19 mouse cellular contexts compared by ENCODE assay signal in the genomic region with DNA sequence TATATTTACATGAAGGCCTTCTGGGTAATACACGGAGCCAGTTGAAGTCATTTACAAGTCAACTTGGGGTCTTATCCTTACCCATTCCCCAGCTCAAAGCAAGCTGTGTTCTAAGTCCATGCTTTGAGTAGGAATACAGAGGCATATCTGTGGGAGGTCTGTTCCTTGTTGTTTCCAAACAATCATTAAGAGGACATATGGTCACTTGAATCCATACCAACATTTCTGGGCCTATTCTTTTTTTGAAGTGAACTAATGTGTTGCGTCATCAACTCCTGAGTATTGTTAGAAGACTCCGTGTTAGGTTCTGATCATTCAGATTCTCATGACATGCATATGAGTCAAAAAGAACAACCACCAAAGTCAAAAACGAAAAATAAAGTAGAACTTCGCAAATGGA. TPM values are rescaled to one million over a fixed set of nuclear protein-coding genes. Genes with fewer than 3 reads are reported as not detected.
DNase-seq lines count a peak whose midpoint lies in the region; ATAC-seq and TF ChIP-seq lines count a peak whose summit lies in the region.
"Had no signal": no experiment of that assay in that cellular context is flagged by ENCODE, and none has a peak within 500 bp of the region (broad histone marks: within the 10 kb centered on the region; RNA-seq: fewer than 3 reads in every experiment).

No protein-coding gene starts in this region.

- H3K27me3 ChIP-seq in hindbrain, embryonic 14.5 days (ENCODE audit: control insufficient read depth, insufficient read depth, low read length): no peaks in the 10 kb centered on the region
- H3K27me3 ChIP-seq in hindbrain, embryonic 13.5 days: no peaks in the 10 kb centered on the region
- H3K27me3 ChIP-seq in lung, postnatal 0 days (replicated peaks; ENCODE audit: insufficient read depth, low read length): no peaks in the 10 kb centered on the region
- H3K27me3 ChIP-seq in hindbrain, postnatal 0 days (ENCODE audit: insufficient read depth, low read length): no peaks in the 10 kb centered on the region
- H3K27me3 ChIP-seq: forebrain, embryonic 12.5 days; heart, embryonic 15.5 days; hindbrain, embryonic 15.5 days had no signal

- 76% methylated on average over 5 of the region's 5 CpGs for WGBS in hindbrain, embryonic 14.5 days
- 82% methylated on average over 5 of the region's 5 CpGs for WGBS in hindbrain, embryonic 13.5 days
- WGBS in lung, postnatal 0 days: 75% methylated on average over 5 of the region's 5 CpGs
- 71% methylated on average over 5 of the region's 5 CpGs for WGBS in hindbrain, postnatal 0 days

- H3K4me3 ChIP-seq in hindbrain, embryonic 14.5 days (replicated peaks; ENCODE audit: low read length): no peak overlapping the region
- no peak overlapping the region for H3K4me3 ChIP-seq in hindbrain, embryonic 13.5 days
- H3K4me3 ChIP-seq in lung, postnatal 0 days (ENCODE audit: low read depth, low read length): no peak overlapping the region
- H3K4me3 ChIP-seq in hindbrain, postnatal 0 days (ENCODE audit: low read length): no peak overlapping the region
- H3K4me3 ChIP-seq: forebrain, embryonic 12.5 days; heart, adult 2 months; heart, embryonic 15.5 days; hindbrain, embryonic 15.5 days had no signal

- no peaks in the 10 kb centered on the region for H3K9me3 ChIP-seq in hindbrain, embryonic 14.5 days (ENCODE audit: control insufficient read depth, low read length)
- H3K9me3 ChIP-seq in hindbrain, embryonic 13.5 days: no peaks in the 10 kb centered on the region
- no peaks in the 10 kb centered on the region for H3K9me3 ChIP-seq in lung, postnatal 0 days (ENCODE audit: low read length)
- H3K9me3 ChIP-seq in hindbrain, postnatal 0 days (ENCODE audit: low read length): no peaks in the 10 kb centered on the region
- H3K9me3 ChIP-seq: forebrain, embryonic 12.5 days; heart, embryonic 15.5 days; hindbrain, embryonic 15.5 days had no signal

- H3K36me3 ChIP-seq in hindbrain, embryonic 14.5 days (replicated peaks; ENCODE audit: control insufficient read depth, insufficient read depth): no peaks in the 10 kb centered on the region
- H3K36me3 ChIP-seq in hindbrain, embryonic 13.5 days: no peaks in the 10 kb centered on the region
- no peaks in the 10 kb centered on the region for H3K36me3 ChIP-seq in lung, postnatal 0 days (ENCODE audit: insufficient read depth, low read length)
- no peaks in the 10 kb centered on the region for H3K36me3 ChIP-seq in hindbrain, postnatal 0 days (ENCODE audit: insufficient read depth, low read length)
- H3K36me3 ChIP-seq: forebrain, embryonic 12.5 days; heart, embryonic 15.5 days; hindbrain, embryonic 15.5 days had no signal

- no peak overlapping the region for H3K27ac ChIP-seq in hindbrain, embryonic 14.5 days
- H3K27ac ChIP-seq in hindbrain, embryonic 13.5 days: no peak overlapping the region
- no peak overlapping the region for H3K27ac ChIP-seq in lung, postnatal 0 days (ENCODE audit: low read length)
- H3K27ac ChIP-seq in hindbrain, postnatal 0 days: no peak overlapping the region
- H3K27ac ChIP-seq: forebrain, embryonic 12.5 days; heart, adult 2 months; heart, embryonic 15.5 days; hindbrain, embryonic 15.5 days had no signal

- H3K4me2 ChIP-seq in hindbrain, embryonic 14.5 days (replicated peaks): no peak overlapping the region
- H3K4me2 ChIP-seq in hindbrain, embryonic 13.5 days: no peak overlapping the region
- no peak overlapping the region for H3K4me2 ChIP-seq in lung, postnatal 0 days (replicated peaks; ENCODE audit: low read depth, low read length)
- no peak overlapping the region for H3K4me2 ChIP-seq in hindbrain, postnatal 0 days (ENCODE audit: low read depth, low read length)
- H3K4me2 ChIP-seq: forebrain, embryonic 12.5 days; heart, embryonic 11.5 days; heart, embryonic 15.5 days; hindbrain, embryonic 15.5 days had no signal

- peaks cover 7% of the 10 kb centered on the region; the same call in 1 of the 2 replicates for H3K4me1 ChIP-seq in hindbrain, embryonic 14.5 days (replicated peaks; ENCODE audit: control insufficient read depth, insufficient read depth, low read length)
- H3K4me1 ChIP-seq in hindbrain, embryonic 13.5 days (replicated peaks): 0 out of 2 replicates have a peak, but pooled peaks cover 9% of the 10 kb centered on the region
- H3K4me1 ChIP-seq in lung, postnatal 0 days (ENCODE audit: insufficient read depth, low read depth, low read length): no peaks in the 10 kb centered on the region
- H3K4me1 ChIP-seq in hindbrain, postnatal 0 days (ENCODE audit: insufficient read depth, low read length): no peaks in the 10 kb centered on the region
- H3K4me1 ChIP-seq: heart, embryonic 15.5 days had no signal

- TF ChIP-seq CTCF in lung, postnatal 0 days (IDR thresholded peaks at IDR 0.05): no peak
- no peak for TF ChIP-seq CTCF in hindbrain, postnatal 0 days (IDR thresholded peaks at IDR 0.05; ENCODE audit: low read depth)

- no peak for ATAC-seq in hindbrain, embryonic 14.5 days (ENCODE audit: low FRiP score)
- ATAC-seq in hindbrain, embryonic 13.5 days (ENCODE audit: low FRiP score): no peak
- ATAC-seq in lung, postnatal 0 days: no peak
- no peak for ATAC-seq in hindbrain, postnatal 0 days
- ATAC-seq: forebrain, embryonic 16.5 days had no signal

- TF ChIP-seq EP300 in lung, postnatal 0 days (IDR thresholded peaks at IDR 0.05): no peak

- peak; percentile 23 for DNase-seq in hindbrain, embryonic 14.5 days (ENCODE audit: low spot score)
- peak; percentile 68 for DNase-seq in lung, postnatal 0 days (ENCODE audit: low spot score)
- no peak for DNase-seq in lung, postnatal 4 days
- DNase-seq in adipocyte (ENCODE audit: low spot score): peak; percentile 34
- DNase-seq in right cerebral cortex, adult 2 months (ENCODE audit: low spot score in 2 of 2): no peak
- no peak for DNase-seq in hindbrain, postnatal 0 days (ENCODE audit: low spot score)
- DNase-seq: adrenal gland, postnatal 10 days; cerebellum, adult 11-12 months; cerebellum, adult 9-11 months; cerebellum, postnatal 36 days; gastrocnemius, postnatal 14 days; heart, adult 2 months; heart, postnatal 14 days had no signal

- H3K9ac ChIP-seq in hindbrain, embryonic 14.5 days: no peak overlapping the region
- H3K9ac ChIP-seq in hindbrain, embryonic 13.5 days: no peak overlapping the region
- no peak overlapping the region for H3K9ac ChIP-seq in lung, postnatal 0 days (replicated peaks; ENCODE audit: low read depth)
- H3K9ac ChIP-seq in hindbrain, postnatal 0 days (replicated peaks; ENCODE audit: low read length): no peak overlapping the region
- H3K9ac ChIP-seq: forebrain, embryonic 12.5 days; heart, embryonic 15.5 days; hindbrain, embryonic 15.5 days had no signal

RNA-seq across cellular contexts. Expression of gene Btg1, which starts 37.9 kb away (rescaled TPM):
- 54.5 and 54.7 TPM in 2 replicates for polyA plus RNA-seq in hindbrain, embryonic 14.5 days (2014; fragmentation: Nextera tagmentation; extraction: Ambion mirVana)
- 51.8 and 52.7 TPM in 2 replicates for polyA plus RNA-seq in hindbrain, embryonic 13.5 days (2015; fragmentation: Nextera tagmentation; extraction: Ambion mirVana)
- polyA plus RNA-seq in lung, postnatal 0 days (2015; fragmentation: Nextera tagmentation; extraction: Ambion mirVana): 72.3 and 78.1 TPM in 2 replicates
- total RNA-seq in hindbrain, postnatal 0 days (2014; rRNA removed): 18.7 and 18.9 TPM in 2 replicates
- polyA plus RNA-seq in hindbrain, postnatal 0 days (2015; fragmentation: Nextera tagmentation; extraction: Ambion mirVana): 28.6 and 29.7 TPM in 2 replicates

Comparison
In these comparisons a context has a peak if more than half of its experiments do, and no peak if none do; other contexts are left out.
1. DNase-seq: peak in hindbrain, embryonic 14.5 days (single experiment), lung, postnatal 0 days (single experiment) and adipocyte (single experiment); none in lung, postnatal 4 days (0 of 2), right cerebral cortex, adult 2 months (0 of 2) and hindbrain, postnatal 0 days (single experiment).